Mouse (Mus musculus): ENCODE results near the gene Pde6b.

The Pde6b gene

DNA sequence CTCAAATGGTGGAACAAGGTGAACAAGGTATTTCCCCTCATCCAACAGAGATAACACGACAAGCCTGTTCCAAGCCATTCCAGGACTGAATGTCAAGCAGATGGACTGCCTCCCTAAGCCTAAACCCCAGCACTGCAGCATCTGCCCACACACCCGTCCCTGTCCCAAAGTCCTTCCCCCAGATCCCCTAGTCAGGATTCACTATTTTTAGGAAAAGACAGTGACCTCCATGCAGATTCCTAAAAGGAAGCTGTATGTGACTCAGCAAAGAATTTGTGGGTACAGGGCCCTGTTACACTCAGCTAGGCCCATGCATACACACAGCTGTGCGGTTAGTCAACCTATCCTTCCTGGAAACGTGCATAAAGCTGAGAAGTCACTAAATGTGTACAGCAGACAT, 1.7 kb upstream of the Pde6b start:
- intact Hi-C loops (cut with DNase I) = no loop called here

DNA sequence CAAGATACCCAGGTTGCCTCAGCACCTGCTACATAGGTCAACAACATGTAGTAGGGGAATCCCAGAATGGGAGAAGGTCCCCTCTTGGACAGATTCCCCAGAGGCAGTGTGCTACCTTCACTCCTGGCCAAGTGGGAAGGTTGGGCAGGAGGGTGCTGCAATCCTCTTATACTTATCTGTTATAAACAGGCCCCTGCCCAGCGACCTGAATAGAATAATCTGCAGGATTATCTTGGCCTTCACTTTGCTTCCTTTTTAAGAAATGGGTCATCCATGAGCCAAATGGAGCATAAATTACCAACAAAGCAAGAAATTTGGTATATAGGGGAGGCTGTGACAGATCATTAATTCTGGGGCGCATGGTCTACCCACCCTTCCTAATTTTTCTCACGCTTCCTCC, 1.6 kb downstream of the Pde6b start:
- intact Hi-C loops (cut with DNase I) = no loop called here

DNA sequence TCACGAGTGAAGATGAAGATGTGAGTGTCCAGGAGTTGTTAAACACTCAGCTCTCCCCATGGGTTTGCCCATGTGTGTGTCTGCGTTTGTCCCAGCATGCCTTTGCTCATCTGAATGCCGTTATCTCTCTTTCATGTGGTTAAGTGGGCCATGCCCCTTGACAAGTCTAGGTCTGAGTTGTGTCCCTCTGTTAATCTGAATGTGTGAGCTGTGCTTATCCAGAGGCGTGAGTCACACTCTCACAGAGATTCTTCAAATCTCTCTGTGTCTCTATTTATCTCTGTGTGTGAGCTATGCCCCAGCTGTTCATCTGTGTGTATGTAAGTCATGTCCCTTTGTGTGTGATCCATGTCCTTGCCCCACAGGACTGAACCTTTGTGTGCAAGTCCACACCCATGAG, 15.3 kb downstream of the Pde6b start:
- intact Hi-C loops (cut with DNase I) = no loop called here

DNA sequence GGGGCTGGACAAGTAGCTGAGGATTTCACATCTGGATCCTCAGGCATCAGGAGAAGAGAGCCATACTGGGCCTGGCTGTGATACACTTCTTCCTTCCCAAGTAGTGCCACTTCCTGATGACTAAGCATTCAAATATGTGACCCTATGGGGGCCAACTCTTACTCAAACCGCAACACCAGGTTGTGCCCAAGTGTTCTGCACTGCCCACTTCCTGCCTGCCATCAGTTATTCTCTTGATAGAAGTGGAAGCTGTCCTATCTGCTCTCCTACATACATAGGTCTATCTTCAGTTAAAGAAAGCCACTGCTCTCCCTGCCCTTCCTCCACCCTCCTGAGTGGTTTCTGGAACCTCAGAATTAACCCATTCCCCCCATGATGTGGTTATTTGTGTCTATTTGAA, 17.3 kb downstream of the Pde6b start:
- intact Hi-C loops (cut with DNase I) = no loop called here

DNA sequence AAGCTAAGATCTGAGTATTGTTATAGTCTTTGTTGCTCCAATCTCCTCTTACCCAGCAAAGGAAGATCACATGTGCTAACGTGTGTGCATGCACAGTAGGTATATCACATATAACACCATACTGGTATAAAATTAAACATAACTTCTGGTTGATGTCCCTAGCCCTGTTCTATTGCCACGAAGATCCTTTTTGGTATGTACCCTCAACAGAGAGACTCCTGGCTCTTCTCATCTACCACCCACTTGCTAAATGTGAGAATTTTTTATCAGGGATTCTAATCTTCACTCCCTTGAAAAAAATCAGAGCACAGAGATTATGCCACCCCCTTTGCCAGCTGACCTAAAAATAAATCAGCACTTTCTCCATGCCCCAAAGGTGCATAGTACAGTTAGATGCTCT, 18.8 kb downstream of the Pde6b start:
- intact Hi-C loops (cut with DNase I) = no loop called here

DNA sequence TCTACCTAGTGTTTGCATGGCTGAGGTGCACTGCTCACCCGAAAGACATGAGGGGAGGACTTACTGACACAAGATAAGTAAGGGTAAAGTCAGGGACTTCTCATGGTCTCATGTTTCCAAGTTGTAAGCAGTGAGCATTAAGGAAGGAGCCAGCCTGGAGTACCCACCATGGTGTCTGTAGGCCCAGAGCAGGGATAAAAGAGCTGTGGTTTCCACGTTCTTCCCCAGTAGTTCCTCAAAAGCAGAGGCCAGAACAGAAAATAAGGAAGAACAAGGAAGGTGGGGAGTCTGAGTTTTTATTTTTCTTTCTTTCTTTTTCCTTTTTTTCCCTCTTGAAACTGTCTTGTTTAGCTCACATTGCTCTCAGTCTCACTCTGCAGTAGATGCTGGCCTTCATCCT, 26.5 kb downstream of the Pde6b start:
- intact Hi-C loops (cut with DNase I) = no loop called here

DNA sequence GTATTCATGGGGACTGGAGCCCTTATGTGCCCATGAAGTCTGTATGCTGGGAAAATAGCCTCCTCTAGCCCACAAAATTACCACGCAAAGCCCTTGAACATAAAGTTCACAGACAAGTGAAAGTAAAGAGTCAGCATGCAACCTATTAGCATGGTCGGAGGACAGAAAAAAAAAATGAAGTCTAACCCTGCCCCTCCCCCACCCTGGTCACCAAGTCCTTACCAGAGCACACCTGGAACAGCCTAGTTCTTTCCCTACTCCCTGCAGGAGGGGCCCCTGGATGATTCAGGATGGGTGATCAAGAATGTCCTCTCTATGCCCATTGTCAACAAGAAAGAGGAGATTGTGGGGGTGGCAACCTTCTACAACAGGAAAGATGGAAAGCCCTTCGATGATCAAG, 34.5 kb downstream of the Pde6b start:
- intact Hi-C loops (cut with DNase I) = loop anchor here (10.0 kb wide), 1 partner anchor 302 kb away; no protein-coding TSS in a partner anchor

DNA sequence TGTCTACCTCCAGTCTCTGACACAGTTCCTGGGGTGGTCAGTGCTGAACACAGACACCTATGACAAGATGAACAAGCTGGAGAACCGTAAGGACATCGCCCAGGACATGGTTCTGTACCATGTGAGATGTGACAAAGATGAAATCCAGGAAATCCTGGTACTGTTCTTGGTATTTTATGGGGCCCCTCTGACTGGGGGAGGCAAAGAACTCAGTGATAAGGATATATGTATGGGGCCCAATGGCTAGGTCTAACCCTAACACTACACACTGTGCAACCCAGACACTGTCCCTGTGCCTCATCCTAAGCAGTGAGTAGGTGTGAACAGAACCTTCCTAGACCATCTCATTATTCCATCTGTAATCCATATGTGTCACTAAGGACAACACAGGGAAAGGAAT, 35.2 kb downstream of the Pde6b start:
- intact Hi-C loops (cut with DNase I) = loop anchor here (10.0 kb wide), 1 partner anchor 301 kb away; no protein-coding TSS in a partner anchor

DNA sequence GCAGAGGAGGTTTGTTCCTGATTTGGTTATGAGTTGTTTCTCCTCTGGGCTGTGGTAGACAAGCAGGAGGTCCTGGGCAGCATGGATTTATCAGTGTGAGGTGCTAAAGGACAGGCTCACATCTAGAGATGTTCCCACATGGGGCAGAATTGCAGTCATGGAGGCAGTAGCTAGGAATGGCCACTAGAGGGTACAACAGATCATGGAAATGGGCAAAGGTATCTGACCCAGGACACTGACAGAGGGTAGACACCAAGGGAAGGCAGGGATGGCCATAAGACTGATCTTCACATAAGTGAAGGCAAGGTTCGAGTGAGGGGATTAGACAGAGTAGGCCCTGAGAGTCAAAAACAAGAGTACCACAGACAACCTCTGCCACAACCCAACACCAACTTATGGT, 39.0 kb downstream of the Pde6b start:
- intact Hi-C loops (cut with DNase I) = loop anchor here (5.0 to 10.0 kb wide), 2 partner anchors 225 to 298 kb away; no protein-coding TSS in a partner anchor

DNA sequence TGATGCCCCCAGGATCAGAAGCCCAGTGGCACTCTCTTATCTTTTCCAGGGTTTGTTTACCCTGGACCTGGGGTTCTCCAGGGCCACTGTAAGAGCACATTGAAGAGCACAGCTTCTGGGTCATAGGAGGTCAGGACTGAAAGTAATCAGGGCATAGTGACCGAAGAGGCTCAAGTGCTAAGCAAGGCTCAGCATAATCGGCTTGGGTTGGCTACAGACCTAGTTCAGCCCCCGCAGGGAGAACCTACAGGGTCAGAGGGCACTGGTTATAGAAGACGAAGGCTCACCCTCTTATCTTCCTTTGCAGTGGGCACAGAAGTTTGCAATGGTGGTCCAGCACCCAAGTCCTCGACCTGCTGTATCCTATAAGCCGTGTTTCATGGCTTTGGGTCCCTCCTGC, 43.0 kb downstream of the Pde6b start:
- intact Hi-C loops (cut with DNase I) = loop anchor here (5.0 kb wide), 1 partner anchor 236 kb away; the partner anchor contains the start of gene Dgkq

DNA sequence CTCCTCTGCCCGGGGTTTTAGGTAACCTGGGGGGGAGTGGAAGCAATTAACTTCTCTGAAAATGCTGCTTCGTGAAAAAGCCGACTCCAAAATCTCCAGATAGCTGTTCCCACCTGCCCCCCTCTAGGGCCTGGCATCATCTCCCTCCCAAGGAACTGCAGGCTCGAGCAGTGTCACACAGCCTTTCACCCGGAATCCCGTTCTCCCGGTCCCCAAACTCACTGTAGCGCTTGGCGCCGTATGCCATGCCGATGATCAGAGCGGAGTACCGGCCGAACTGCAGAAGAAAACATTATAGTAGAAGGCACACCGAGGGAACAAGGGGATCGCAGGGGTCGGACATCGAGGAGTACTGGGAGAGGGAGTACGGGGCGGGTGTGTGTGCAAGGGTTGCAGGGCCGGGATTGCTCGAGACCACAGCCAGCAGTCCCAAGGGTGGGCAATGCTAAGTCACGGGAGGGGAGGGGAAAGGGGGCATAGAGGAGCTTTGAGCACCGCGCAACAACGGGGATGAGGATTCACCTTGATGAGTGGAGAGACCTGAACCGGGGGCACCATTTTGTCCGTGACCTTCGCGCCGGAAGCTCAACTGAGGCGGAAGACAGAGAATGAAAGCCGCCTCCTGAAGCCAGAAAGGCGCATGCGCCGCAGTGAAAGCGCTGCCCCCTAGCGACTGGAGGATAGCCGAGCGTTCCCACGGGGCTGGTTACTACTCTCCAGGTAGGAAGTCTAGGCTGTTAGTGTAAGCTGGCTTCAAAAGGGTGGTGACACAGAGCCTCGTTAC, 45.8 kb downstream of the Pde6b start, which contains the start of gene Atp5k:
Gene Atp5k (minus strand): TSS at position 645 of the 784 bp plus-strand sequence.
- intact Hi-C loops (cut with DNase I) = loop anchor here (5.0 kb wide), 1 partner anchor 233 kb away; the partner anchor contains the start of gene Dgkq

DNA sequence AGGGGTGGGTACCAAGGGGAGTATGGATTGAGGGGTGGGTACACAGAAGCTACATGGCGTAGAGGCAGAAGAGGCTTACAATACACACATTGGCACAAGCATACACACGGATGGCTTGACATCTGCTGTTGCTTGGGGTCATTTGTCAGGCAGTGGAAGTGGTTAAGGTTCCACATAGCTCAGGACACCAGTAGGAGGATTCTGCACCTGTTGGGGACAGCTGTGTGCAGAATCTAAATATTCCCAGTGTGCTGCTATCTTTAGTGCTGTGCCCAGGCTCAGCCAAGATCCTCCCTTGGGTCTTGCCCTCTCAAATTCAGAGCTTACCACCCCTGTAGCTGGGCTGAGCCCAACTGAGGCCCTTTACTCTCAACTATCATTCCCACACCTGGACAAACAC, 47.9 kb downstream of the Pde6b start:
- intact Hi-C loops (cut with DNase I) = no loop called here

DNA sequence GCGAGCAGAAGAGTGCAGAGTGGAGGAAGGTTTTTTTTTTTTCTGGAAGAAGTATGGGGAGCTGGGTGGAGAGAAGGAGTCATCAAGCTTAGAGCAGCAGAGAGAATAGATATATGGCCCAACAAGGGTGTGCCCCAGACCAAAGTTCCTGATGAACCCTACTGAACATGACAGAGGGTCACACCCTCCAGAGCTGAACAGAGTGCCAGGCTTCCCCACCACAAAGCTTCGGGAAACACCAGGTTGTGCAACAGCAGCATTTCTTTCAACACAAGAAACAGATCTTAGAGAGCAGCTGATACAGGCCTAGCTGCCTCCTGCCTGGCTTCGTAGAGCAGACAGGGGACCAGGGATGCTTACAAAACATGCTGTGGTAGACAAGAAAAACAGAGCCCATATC, 58.8 kb downstream of the Pde6b start:
- intact Hi-C loops (cut with DNase I) = no loop called here

DNA sequence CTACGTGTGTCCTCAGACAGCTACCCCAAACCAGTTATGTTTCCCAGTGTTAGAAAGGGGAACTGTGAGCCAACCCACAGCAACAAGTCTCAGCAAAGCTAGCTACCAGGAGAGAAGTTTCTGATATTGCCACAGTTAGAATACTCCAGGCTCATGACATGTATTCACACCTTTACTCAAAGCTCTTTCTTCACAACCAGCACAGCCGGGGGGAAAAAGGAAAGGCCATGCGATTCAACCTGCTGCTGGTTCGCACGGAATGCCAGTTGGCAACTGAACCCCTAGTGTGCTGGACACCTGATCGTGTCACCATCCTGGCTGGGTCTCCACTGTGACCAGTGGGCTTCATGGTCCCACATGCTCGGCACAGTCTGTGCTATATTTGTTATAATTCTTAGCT, 59.7 kb downstream of the Pde6b start:
- intact Hi-C loops (cut with DNase I) = no loop called here

DNA sequence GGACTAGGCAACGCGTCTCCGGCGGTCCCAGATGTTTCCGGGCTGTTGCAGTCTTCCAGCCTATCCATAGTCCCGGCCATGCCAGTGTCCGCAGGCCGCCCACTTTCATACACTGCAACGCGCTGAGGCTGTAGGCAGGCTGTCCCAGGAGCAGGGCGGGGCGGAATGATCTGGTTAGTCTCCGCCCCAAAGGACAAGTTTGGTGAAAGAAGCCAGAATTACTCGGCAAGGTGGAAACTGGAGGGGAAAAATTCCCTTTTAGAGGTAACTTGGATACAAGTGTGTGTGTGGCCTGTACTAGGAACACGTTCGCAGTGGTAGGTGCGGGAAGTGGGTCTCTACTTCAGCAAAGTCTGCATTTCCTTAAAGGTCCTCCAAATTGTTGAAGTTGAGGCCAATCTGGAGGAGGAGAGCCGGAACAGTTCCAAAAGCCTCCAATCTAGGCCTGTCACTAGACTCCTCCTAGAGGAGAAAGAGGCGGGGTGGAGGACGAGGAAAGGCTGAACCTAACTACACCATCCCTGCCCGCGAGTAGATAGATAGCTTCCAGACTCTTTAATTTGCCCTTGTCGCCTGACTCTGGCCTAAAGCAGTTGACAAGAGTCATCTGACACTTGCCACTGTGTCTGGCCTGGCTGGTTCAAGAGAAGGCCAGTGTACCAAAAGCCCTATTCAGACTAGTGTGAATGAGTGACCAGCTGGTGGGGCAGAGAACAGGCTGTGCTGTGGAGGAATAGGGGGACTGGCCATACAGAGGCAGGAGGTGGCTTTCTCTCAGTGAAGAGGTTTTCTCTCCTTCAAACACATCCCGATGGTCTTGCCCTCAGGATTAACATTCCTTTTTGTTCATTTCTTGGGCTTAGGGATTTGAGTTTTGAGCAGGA, 60.8 kb downstream of the Pde6b start, which contains the start of gene Mfsd7a:
Gene Mfsd7a (minus strand): TSS at position 107 of the 884 bp plus-strand sequence.
- intact Hi-C loops (cut with DNase I) = no loop called here

DNA sequence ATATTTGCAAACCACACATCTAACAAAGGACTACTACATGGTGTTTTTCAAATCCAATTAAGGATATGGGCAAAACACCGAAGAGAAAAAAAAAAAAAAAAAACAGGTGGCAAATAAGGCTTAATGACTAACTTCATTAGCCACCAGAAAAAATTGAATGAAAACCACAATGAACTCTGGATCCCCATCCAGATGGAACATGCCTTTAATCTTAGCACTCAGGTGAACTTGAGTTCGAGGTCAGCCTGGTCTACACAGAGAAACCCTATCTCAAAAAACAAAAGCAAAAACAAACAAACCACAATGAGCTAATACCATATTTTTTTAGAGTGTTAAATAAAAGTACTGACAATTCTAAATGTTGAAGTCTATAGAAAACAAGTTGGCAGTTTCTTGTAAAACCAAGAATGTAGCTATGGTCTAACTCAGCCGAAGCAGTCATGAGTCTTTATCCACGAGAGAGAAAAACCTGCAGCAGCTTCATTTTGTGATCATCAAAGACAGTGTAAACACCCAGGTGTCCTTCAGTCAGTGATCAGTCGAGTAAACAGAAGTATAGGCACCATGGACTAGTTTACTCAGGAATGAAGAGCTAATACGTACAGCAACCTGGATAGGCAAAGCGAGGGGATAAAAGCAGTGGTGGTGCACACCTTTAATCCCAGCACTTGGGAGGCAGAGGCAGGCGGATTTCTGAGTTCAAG, 62.8 kb downstream of the Pde6b start:
- intact Hi-C loops (cut with DNase I) = no loop called here

DNA sequence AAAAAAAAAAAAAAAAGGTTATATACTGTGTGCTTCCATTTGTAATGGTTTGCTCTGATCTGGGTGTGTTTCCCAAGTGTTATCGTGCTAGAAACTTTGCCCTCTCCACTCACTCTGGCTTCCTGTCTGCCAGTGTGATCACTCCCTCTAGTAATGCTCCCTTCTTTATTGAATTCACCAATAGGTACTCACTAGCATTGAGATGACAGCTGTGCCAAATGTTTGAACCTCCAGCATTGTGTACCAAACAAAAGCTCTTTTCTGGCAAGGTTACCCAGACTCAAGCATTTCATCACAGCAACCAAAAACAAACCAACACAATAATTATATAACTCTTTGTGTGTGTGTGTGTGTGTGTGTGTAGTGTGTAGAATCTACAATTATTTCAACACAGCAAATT, 63.4 kb downstream of the Pde6b start:
- intact Hi-C loops (cut with DNase I) = no loop called here

DNA sequence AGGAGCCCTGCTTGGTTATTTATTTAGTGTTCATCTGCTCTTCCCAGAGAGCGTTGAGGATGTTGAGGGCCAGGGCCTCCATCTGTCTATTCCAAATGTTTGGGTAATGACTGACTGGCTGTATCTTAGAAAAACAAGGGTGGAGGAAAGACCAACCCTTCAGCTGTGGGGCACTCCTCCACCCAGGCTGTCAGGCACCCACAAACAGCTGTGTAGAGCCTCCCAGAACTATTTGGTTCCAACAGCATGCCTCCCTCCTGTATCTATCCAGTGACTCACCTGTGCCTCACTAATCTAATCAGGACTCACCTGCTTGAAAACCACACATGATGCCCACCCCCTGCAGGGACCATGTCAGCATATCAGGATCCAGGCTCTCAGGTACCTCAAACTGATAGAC, 64.2 kb downstream of the Pde6b start:
- intact Hi-C loops (cut with DNase I) = no loop called here

DNA sequence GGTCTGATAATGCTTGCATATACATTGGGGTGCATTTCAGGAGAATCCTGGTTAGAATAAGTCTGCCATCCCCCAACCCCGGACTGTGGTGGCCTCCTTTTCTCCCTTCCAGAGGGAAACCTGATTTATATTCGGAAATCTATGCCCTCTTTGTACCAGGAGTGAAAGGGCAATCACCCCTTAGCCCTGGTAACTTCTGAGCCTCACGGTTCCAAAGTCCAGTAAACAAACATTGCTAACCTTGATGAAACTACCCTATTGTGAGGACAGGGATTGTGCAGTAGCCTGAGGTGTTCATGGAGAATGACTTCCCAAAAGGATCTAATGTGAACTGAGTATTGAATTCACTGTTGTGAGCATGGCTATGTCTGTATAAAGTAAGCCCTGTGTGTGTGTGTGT, 65.9 kb downstream of the Pde6b start:
- intact Hi-C loops (cut with DNase I) = no loop called here

DNA sequence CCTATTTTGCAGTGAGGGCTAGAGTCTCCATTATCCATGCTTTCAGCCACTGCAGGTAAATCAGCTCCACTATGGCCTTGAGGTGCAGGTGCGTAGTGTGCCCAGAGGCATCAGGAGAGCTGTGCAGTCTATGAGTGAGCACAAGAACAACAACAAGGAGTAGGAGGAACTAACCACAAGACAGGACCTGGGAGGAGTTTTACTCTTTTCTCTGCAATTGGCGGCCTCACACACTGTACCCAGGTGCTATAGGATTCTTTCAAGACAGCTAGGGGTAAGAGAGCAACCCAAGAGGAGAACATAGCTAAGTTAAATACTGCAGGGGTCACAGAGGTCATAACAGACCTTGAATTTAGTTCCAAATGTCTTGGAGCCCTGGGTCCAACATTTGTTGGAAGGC, 70.5 kb downstream of the Pde6b start:
- intact Hi-C loops (cut with DNase I) = no loop called here

DNA sequence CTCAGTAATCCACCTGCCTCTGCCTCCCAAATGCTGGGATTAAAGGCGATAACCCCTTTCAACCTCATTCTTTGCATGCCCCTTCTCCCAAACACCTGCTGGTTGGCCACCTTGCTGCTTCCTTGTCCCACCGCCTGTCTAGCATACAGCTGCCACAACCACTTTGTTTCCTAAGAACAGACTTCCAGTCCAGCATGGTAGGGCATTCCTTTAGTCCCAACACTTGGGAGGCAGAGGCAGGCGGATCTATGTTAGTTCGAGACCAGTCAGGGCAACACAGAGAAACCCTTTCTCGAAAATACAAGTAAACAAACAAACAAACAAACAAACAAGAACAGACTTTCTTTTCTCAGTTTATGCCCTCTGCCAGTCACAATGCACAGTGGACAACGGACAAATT, 72.3 kb downstream of the Pde6b start:
- intact Hi-C loops (cut with DNase I) = no loop called here

Measured in adrenal gland (tissue).